Mouse (Mus musculus) thymus, adult 2 months (tissue): ENCODE measurements around the gene Olfr575. TPM values are rescaled to one million over a fixed set of nuclear protein-coding genes. Genes with fewer than 3 reads are reported as not detected.

ENCODE experiments used
- DNase-seq: peaks from one replicate; pipeline ENCODE4 v3.0.0; 2021
- H3K27ac ChIP-seq: fragments of 200-500 bp; 2 replicates; pipeline ENCODE4 v1.5.1; 2012; ENCODE audit warnings: low read length, control low read depth; ENCODE audit not compliant: control insufficient read depth, insufficient read depth
- H3K27me3 ChIP-seq: fragments of 200-500 bp; 2 replicates; pipeline ENCODE4 v1.6.1; 2012; ENCODE audit warnings: mild to moderate bottlenecking, low read length, moderate library complexity, mixed read lengths; ENCODE audit not compliant: control insufficient read depth, insufficient read depth
- H3K36me3 ChIP-seq: fragments of 200-500 bp; 2 replicates; pipeline ENCODE4 v1.6.1; 2012; ENCODE audit warnings: mild to moderate bottlenecking, low read length, moderate library complexity; ENCODE audit not compliant: control insufficient read depth, insufficient read depth
- H3K4me1 ChIP-seq: fragments of 200-500 bp; replicated peaks from 2 replicates; pipeline ENCODE4 v1.6.1; 2012; ENCODE audit warnings: low read length; ENCODE audit not compliant: control insufficient read depth, insufficient read depth
- H3K4me3 ChIP-seq: fragments of 200-500 bp; 2 replicates; pipeline ENCODE4 v1.5.1; 2012; ENCODE audit warnings: mild to moderate bottlenecking, low read length, control low read depth, moderate library complexity; ENCODE audit not compliant: control insufficient read depth, insufficient read depth
- CTCF ChIP-seq: fragments of 200-500 bp; IDR thresholded peaks from 2 replicates; pipeline ENCODE4 v1.5.1; 2012; ENCODE audit warnings: mild to moderate bottlenecking, control low read depth, low read length, moderate library complexity, borderline replicate concordance; ENCODE audit not compliant: control insufficient read depth, poor library complexity, insufficient read depth; ENCODE audit errors: extremely low read depth
- POLR2A ChIP-seq: fragments of 200-500 bp; IDR thresholded peaks from 2 replicates; pipeline ENCODE4 v1.6.1; 2012; ENCODE audit warnings: mild to moderate bottlenecking, low read length, control low read depth, moderate library complexity; ENCODE audit not compliant: control insufficient read depth, poor library complexity, insufficient read depth; ENCODE audit errors: extremely low read depth
- WGBS: fragments of 180-500 bp; shearing (Covaris S2); methylation state at CpG from one replicate; pipeline ENCODE4 v1.1.7; 2018; 5-methylcytosine and 5-hydroxymethylcytosine counted together
- polyA plus RNA-seq: library from polyadenylated mRNA; depleted of rRNA; stranded (reverse); fragments of >200 nt; gene quantifications from 2 replicates; pipeline ENCODE4 v1.2.3, GENCODE M21; 2012

Gene Olfr575
- polyA plus RNA-seq, 1 experiment = not detected

- no peaks in the 10 kb centered on the region for H3K27me3 ChIP-seq
- 86% methylated on average over 1 of the region's 1 CpGs for WGBS
- TF ChIP-seq CTCF (no peak), POLR2A (no peak)
- H3K4me1 ChIP-seq = no peaks in the 10 kb centered on the region
- no peaks in the 10 kb centered on the region for H3K36me3 ChIP-seq
- H3K27ac ChIP-seq = no peak overlapping the region
- no peak overlapping the region for H3K4me3 ChIP-seq
- DNase-seq = no peak
Measured at GRCm38 (mm10) chr7:102950732-102951131, 7.8 kb downstream of the Olfr575 start.

DNA sequence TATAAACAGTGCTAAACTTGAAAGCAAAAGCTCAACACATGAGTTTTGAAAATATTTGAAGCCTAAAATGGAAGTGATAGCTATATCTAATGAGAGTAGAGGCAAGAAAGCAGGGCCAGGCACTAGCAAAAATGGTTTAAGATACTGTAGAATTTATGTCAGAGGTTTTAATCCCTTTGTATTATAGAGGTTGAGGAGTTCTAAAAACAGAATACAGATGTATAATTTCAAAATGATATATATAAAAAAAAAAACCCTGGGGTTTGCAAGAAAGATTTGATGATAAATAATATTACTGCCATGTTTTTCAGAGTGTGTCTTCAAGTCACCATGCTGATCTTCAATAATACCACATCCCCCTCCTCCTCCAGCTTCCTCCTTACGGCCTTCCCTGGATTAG is 10.4 kb downstream of the Olfr575 start, which contains the start of gene Olfr574:
Olfr574 (plus strand) TSS at position 301 of the 400 bp plus-strand sequence.
- no peak for DNase-seq

DNA sequence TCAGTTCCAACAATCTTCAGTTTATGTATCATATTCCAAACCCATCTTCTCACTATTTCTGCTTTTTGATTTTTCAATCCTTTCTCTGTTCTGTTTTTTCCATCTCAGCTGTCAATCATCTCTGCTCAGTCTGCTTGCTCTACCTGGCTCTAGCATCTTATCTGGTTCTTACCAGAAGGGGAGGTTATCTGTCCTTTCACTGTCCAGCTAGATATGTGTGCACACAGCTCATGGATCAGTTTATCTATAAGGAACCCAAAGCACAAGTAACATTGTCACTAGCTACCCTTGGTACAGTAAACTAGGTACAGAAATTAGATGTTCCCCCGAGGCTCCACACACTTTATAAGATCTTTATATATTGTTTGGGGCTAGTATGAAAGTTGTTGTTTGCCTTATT is 15.2 kb downstream of the Olfr575 start:
- Histone ChIP-seq H3K27ac (no peak overlapping the region), H3K4me3 (no peak overlapping the region), H3K27me3 (no peaks in the 10 kb centered on the region), H3K4me1 (no peaks in the 10 kb centered on the region), H3K36me3 (no peaks in the 10 kb centered on the region)
- no peak for DNase-seq
- TF ChIP-seq POLR2A (no peak), CTCF (no peak)
- WGBS = 94% methylated on average over 1 of the region's 1 CpGs

More for the DNA sequence above, 10.4 kb downstream of the Olfr575 start, which contains the start of gene Olfr574:
- Histone ChIP-seq H3K4me1 (no peaks in the 10 kb centered on the region), H3K4me3 (no peak within 1 kb of the TSS), H3K36me3 (no peaks in the 10 kb centered on the region), H3K27me3 (no peaks in the 10 kb centered on the region), H3K27ac (no peak within 1 kb of the TSS)
- 100% methylated on average over 1 of the region's 1 CpGs for WGBS
- TF ChIP-seq POLR2A (no peak), CTCF (no peak)

GRCm38 (mm10) chr7:102942475-102942874 is 16.1 kb downstream of the Olfr575 start, which contains the start of gene Olfr573-ps1:
Olfr573-ps1 (minus strand) TSS chr7:102942575.
- 93% methylated on average over 2 of the region's 2 CpGs for WGBS
- H3K4me1 ChIP-seq = no peaks in the 10 kb centered on the region
- no peaks in the 10 kb centered on the region for H3K27me3 ChIP-seq
- DNase-seq = no peak
- no peak within 1 kb of the TSS for H3K4me3 ChIP-seq
- H3K36me3 ChIP-seq = no peaks in the 10 kb centered on the region
- no peak within 1 kb of the TSS for H3K27ac ChIP-seq
- TF ChIP-seq CTCF (no peak), POLR2A (no peak)

GRCm38 (mm10) chr7:102927105-102927504 is 31.5 kb downstream of the Olfr575 start:
- WGBS = 25% methylated on average over 3 of the region's 3 CpGs
- Histone ChIP-seq H3K27me3 (no peaks in the 10 kb centered on the region), H3K4me1 (no peaks in the 10 kb centered on the region), H3K4me3 (no peak overlapping the region), H3K36me3 (no peaks in the 10 kb centered on the region), H3K27ac (no peak overlapping the region)
- TF ChIP-seq CTCF (no peak), POLR2A (no peak)
- DNase-seq = no peak

GRCm38 (mm10) chr7:102924109-102924508 is 34.5 kb downstream of the Olfr575 start, which contains the start of gene Olfr572:
Olfr572 (plus strand) TSS chr7:102924409.
- Histone ChIP-seq H3K27ac (no peak within 1 kb of the TSS), H3K27me3 (no peaks in the 10 kb centered on the region), H3K36me3 (no peaks in the 10 kb centered on the region), H3K4me1 (no peaks in the 10 kb centered on the region), H3K4me3 (no peak within 1 kb of the TSS)
- no peak for TF ChIP-seq POLR2A
- no peak for TF ChIP-seq CTCF
- 69% methylated on average over 1 of the region's 1 CpGs for WGBS
- no peak for DNase-seq

DNA sequence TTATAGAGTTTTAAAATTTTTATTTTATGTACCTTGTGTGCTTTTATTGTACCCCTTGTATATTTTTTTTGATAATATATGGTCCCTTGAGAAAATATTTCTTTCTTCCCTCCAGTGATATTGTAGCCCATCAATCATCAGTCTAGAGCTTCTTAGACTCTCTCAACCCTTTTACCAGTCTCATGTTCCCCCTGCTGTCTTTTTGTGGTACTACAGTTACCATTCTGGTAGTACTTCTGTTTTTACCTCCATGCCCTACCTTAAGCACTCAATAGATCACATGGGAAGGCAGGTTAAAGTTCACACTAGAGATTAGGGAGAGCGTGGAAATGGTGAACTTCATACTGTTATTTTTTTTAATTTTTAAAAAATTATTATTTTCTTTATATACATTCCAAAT is 38.9 kb downstream of the Olfr575 start:
- no peak for DNase-seq
- TF ChIP-seq CTCF (no peak), POLR2A (no peak)

More for the DNA sequence above, 38.9 kb downstream of the Olfr575 start:
- H3K27me3 ChIP-seq = no peaks in the 10 kb centered on the region
- no peaks in the 10 kb centered on the region for H3K4me1 ChIP-seq
- no peak overlapping the region for H3K4me3 ChIP-seq
- H3K27ac ChIP-seq = no peak overlapping the region
- H3K36me3 ChIP-seq = no peaks in the 10 kb centered on the region
- 13% methylated on average over 1 of the region's 1 CpGs for WGBS
